Mouse (Mus musculus) neural tube, embryonic 10.5 days (tissue): ENCODE data around the gene Alk.

Experiments used
- DNase-seq: peaks from one replicate; pipeline ENCODE4 v3.0.0-alpha.2; 2017; ENCODE audit warnings: low spot score; ENCODE audit errors: extremely low spot score

Gene Alk

GRCm38 (mm10) chr17:72038371-72038770 lies 566.1 kb downstream of the Alk start:
- no peak for DNase-seq

GRCm38 (mm10) chr17:72030672-72031071 lies 573.8 kb downstream of the Alk start:
- no peak for DNase-seq

DNA sequence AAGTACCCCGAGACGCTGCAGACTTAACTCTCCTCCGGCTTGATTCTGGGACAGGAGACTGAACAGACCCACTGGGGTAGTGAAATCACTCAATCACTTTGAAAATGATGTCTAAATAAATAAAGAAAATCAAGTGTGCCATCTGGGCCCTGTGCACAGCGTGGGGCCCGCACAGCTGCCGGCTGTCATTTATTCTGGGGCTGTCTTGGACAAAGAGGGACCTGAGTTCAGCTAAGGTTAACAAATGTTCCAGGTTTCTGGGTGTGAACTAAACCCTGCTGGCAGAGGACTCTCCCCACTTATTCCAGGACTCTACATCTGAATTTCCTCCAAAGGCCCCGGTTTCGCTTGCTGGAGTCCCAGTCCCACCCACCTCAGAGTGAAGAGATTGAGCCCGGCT lies 581.1 kb downstream of the Alk start:
- peak; percentile 26 for DNase-seq

DNA sequence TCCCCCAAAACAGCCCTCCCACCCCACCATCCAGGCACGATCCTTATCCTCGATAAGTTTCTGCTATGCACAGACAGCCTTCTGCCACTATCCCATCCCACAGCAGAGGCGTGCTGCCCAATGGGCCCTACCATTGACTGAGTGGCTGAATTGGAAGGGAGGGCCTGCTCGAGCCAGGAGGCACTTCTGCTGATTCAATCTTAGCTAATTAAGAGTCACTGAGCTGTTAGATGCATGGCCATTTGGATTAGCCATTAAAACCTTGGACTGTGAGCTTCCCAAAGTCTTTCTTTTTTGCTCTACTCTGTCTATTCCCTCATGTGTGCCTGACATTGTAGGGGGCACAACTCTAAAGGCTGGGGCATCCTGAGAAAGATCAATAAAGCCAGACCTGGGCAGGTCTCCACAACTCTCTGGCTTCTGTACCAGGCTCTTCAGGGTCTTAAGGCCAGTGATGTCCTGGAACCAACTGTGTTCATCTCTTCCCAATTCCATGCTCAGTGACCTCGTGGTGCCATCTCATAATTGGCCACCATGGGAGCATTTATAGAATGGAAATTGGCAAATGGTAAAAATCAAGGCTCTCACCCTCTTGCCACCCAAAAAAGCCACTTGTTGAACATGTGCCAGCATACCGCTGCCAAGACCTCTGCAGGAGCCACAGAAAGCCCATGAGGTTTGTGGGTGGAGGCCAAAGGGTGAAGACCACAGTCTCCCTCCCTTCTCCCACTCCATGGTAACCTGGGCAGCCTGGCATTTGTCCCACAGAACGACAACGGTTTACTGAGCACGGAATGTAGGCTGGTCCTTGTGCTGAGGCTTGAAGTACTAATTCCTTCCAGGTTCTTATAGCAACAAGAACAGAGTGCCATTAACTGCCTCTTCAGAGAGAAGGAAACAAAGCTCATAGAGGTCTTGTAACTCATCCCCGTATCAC lies 582.4 kb downstream of the Alk start:
- no peak for DNase-seq

DNA sequence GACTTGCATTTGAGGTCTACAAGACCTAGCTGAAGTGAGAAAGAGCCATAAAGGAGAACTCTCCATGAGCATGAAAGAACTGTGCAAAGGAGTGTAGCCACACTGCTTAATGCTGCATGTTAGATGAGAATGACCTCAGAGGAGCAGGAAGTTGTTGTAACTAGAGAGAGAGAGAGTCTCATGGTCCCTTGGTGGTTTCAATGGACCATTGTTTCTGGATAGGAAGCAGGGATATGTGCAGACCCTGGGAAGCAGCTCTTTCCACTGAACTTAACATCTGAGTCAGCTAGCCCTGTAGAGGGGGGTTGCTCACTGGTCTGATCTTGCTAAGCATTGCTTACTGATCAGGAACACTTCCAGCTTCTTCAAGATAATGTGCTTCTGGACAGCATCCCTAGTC lies 587.1 kb downstream of the Alk start:
- no peak for DNase-seq

GRCm38 (mm10) chr17:72015253-72015652 lies 589.2 kb downstream of the Alk start:
- no peak for DNase-seq

- no peak for DNase-seq
These were observed 591.7 kb downstream of the Alk start for GRCm38 (mm10) chr17:72012775-72013174.

- DNase-seq = no peak
These were observed 594.6 kb downstream of the Alk start for GRCm38 (mm10) chr17:72009836-72010235.

DNA sequence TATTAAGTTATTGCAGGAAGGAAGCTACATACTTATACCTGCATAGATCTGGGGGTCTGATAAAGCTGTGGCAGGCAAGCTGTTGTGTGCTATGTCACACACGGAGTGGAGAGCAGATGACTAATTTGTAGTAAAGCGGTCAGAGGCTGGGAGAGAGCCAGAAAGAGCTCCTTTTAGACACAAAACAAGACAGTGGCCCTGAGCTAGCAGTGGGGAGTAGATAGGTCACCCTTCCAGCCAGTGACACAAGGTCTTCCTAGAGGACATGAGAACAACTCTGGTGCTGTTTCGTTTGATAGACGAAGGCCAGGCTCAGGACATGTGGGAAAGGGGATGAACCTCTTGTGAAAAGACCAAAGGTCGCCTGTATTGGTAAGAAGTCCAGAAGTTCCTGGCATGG lies 596.0 kb downstream of the Alk start:
- no peak for DNase-seq

DNA sequence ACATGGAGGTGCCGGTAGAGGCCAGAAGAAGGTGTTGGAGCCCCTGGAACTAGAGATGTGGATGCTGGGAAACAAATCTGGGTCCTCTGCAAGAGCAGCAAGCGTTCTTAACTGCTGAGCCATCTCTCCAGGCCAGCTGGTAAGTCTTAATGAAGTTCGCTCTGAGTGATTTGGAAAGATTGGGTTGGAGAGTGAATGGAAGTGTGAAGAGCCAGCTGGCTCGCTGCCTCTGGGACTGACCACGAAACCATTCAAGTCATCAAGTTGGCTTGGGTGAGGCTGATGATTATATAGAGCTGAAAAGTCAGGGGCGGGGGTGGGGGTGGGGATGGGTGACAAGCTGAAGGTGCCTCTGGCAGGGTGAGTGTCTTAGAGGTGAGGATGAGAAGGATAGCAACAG lies 599.1 kb downstream of the Alk start:
- no peak for DNase-seq

DNA sequence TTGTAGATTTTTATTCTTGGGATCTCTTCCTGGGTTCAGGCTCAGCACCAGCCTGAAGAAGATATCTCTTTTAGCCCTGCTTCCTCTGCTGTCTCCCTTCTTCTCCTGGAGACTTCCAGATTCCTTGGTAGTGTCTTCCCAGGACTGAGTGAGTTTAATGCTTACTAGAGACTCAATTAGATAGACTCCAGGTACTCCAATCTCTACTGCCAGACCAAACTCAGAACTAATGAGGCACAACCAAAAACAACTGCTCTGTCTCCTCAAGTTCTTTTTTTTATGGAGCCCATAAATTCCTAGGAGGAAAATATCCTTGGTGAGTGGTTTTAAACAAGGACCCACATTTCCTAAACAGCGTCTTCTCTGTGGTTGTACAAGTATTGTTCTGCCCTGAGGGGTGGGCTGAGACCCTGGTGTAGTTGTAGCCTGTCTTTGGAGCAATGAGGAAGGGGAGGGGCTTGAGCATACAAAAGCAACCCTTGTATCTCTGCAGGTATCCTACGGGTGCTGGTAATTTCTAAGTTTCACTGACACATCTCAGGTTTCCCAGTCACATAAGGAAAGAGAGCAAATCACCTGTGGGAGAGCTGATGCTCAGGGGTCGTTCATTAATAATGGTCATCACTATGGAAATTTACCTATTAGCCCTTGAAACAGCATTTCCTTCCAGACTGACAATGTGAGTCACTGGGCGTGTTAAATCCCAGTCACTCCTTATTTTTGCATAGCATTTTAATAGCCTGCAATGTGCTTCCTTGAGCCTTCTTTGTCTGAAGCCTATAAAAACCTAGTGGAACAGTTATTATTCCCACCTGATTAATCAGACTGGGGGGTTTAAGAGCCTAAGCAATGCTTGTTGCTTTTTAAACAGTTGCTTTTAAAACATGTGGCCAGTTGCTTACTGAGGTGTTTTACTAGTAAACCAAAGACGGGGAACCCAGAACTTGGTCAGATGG lies 604.6 kb downstream of the Alk start:
- DNase-seq = no peak

DNA sequence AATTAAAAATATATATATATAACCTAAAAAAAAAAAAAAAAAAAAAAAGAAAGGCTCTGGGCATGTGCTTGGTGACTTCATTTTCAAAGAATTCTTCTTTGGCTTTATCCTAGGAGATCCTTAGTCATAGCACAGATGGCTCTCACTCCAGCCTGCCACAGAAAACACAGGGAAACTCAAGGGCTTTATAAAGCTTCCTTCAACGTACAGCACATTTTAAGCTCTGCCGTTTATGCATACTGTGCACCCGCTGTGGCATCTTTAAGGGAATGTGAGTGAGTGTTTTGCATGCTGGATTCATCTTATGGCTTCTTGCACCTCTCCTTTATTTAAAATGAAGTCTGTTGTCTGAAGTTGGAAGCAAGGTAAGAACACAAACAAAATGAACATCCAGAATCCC lies 606.7 kb downstream of the Alk start:
- DNase-seq = no peak

GRCm38 (mm10) chr17:71995539-71995938 lies 608.9 kb downstream of the Alk start:
- DNase-seq = no peak

GRCm38 (mm10) chr17:71994144-71994543 lies 610.3 kb downstream of the Alk start:
- DNase-seq = no peak

DNA sequence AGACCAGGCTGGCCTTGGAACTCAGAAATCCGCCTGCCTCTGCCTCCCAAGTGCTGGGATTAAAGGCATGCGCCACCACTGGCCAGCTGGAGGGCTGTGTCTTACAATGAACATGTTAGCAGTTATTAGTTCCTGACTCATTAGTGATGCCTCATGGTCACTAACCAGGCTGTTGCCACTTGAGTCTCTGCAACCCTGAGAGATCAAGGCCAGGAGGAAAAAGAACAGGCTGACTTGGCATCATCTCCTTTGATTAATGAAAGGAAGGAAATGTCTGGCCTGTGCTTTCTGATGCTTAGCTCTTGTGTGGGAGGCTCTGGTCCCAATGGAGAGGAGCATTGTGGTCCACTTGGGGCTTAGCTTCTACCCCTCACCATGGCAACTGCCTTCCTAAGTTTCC lies 611.4 kb downstream of the Alk start:
- no peak for DNase-seq

GRCm38 (mm10) chr17:71991260-71991659 lies 613.2 kb downstream of the Alk start:
- DNase-seq = no peak

GRCm38 (mm10) chr17:71990176-71990720 lies 614.2 kb downstream of the Alk start:
- DNase-seq = no peak

GRCm38 (mm10) chr17:71988736-71989569 lies 615.5 kb downstream of the Alk start:
- DNase-seq = no peak

DNA sequence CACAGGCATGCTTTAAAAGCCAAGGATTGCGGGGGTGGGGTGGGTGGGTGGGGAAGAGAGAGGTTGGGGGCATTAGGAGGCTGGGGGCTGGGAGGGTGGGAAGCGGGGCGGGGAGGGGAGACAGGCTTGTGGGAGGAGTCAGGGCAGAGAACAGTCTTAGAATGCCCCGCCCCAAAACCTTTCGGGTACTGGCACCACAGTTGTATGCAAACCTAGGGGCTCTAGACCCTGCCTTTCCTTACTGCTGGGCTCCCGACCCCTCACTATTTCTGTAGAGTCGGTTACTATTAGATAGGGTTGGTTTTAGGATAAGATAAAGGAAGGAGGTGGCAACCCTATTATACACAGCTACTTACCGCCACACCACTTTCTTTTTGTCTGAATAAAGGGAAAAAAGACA lies 617.4 kb downstream of the Alk start:
- no peak for DNase-seq

DNA sequence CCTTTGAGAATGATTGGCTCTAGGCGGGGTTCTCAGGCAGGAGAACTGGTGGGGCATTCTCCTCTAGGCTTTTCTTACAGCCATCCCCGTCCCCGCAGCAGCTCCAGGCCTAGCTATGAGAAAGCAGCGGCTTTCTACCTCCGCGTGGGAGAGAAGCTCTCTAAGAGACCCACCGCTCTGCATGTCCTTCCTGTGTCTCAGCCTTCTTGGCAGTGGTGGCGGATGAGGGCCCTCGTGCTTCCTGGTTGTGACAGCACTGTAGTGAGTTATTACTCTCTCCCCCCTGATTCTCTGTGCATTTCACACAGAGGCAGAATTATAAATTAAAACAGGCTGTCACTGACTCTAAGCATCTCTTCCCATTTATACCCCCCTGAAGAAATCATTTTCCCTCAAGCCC lies 618.0 kb downstream of the Alk start:
- DNase-seq = no peak

GRCm38 (mm10) chr17:71981177-71981576 lies 623.2 kb downstream of the Alk start:
- no peak for DNase-seq
